Mouse (Mus musculus): ENCODE measurements around the gene Il15. TPM values are rescaled to one million over a fixed set of nuclear protein-coding genes. Genes with fewer than 3 reads are reported as not detected.

The Il15 gene
- polyA plus RNA-seq (2014; fragmentation: Nextera tagmentation; extraction: Ambion mirVana) = 2.2 and 2.5 TPM in 2 replicates

DNA sequence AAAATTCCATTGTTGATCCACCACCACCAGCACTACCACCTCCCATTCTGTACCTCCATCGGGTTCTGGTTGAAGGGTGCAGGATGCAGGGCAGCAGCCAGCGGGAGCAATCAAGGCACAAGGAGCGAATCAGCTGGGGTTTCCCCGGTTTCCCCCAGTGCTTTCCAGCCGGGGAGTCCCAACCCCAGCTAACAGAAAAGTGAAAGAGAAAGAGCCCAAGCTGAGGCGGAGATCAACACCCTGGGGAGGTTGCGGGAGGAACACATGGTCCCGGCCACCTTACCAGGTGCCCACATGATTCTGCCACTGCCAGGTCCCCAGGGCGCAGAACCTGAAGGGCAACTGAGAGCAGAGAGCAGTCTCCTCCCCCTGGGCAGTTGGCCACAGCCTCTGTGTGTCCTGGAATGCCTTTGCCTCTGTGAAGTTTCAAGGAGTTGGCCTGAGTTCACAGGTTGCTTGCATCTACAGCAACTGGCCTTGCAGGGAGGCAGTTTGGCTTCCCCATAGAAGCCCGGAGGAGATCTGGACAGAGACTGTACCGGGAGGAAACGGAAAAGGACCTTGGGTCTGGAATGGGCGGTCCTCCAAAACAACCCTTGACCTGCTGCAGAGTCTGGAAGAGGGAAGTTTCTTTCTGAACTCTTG, at the start of gene Il15:
Gene Il15 (minus strand): TSS at position 537 of the 645 bp plus-strand sequence.
- DNase-seq (ENCODE audit: low spot score, missing footprints) = peak; percentile 91
- H3K4me3 ChIP-seq (ENCODE audit: low read depth, low read length) = peak within 1 kb of the TSS; percentile 32
- 16% methylated on average over 13 of the region's 13 CpGs for WGBS

DNA sequence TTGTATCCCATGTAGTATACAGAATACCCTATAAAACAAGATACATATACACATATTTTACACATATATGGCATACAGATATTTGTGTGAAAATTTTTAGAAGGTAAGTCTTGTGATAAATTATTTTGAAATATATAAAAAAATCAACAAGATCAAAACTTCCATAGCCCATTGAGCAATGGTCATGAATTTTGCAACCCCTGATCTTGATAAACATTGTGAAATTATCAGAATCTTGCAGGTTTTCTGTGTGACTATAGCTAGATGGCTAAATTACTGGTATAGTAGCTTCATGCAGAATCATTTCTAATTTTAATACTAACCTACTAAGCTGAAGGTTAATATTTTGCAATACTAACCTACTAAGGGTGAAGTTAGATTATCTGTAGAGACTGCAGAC, 41.9 kb upstream of the Il15 start:
- Histone ChIP-seq H3K4me1 (ENCODE audit: control insufficient read depth, insufficient read depth, low read length) (no peaks in the 10 kb centered on the region), H3K9me3 (ENCODE audit: control insufficient read depth, low read length) (no peaks in the 10 kb centered on the region), H3K4me2 (no peak overlapping the region), H3K36me3 (ENCODE audit: control insufficient read depth, insufficient read depth, low read length) (no peaks in the 10 kb centered on the region), H3K27ac (ENCODE audit: low read depth, low read length) (no peak overlapping the region), H3K9ac (ENCODE audit: low read length) (no peak overlapping the region), H3K4me3 (ENCODE audit: low read depth, low read length) (no peak overlapping the region), H3K27me3 (ENCODE audit: control insufficient read depth, insufficient read depth, low read length) (no peaks in the 10 kb centered on the region)
- ATAC-seq (ENCODE audit: low FRiP score) (no peak), DNase-seq (ENCODE audit: low spot score, missing footprints) (no peak)

More for the DNA sequence above, at the start of gene Il15:
- H3K36me3 ChIP-seq (ENCODE audit: control insufficient read depth, insufficient read depth, low read length) = no peaks in the 10 kb centered on the region
- peak within 1 kb of the TSS; percentile 50 for H3K9ac ChIP-seq (ENCODE audit: low read length)
- no peaks in the 10 kb centered on the region for H3K9me3 ChIP-seq (ENCODE audit: control insufficient read depth, low read length)
- peak within 1 kb of the TSS; percentile 60 for H3K4me2 ChIP-seq
- H3K27ac ChIP-seq (ENCODE audit: low read depth, low read length) = no peak within 1 kb of the TSS
- ATAC-seq (ENCODE audit: low FRiP score) = peak; percentile 65; the same call in 1 of the 2 replicates
- peaks cover 7% of the 10 kb centered on the region; the same call in 1 of the 2 replicates for H3K4me1 ChIP-seq (ENCODE audit: control insufficient read depth, insufficient read depth, low read length)
- H3K27me3 ChIP-seq (ENCODE audit: control insufficient read depth, insufficient read depth, low read length) = no peaks in the 10 kb centered on the region

DNA sequence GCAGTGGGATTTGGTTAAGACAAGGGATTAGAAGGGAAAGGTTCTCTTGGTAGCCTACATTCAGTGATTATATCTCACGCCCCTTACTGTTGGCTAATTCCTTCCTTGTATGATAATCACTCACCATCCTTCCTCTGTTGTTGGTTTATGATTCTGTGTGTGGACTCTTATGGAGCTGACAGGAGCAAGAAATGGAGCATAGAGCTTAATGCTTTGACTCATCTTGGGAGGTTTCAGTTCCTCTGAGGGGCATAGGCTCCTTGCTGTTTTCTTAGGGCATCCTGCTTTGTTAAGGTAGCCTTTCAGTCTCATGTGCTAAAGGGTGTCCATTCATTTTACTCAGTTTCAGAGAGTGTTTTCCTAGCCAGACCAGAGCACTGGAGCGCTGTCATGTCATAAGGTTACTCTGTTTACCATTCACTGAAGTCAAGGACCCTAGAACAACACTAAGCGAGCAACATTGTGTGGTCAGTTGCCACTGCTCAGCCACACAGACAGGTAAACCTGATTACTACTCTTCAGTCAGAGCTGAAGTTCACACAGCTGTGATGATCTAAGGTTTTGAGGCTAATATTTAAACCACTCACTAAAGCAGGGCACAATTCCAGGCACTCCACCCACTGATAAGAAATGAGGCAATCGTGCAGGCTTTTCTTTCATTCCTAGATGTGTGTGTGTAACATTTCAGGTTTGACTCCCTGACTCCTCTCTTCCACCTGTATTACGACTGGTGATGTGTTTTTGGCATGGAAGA, 13.7 kb upstream of the Il15 start:
- no peak overlapping the region for H3K9ac ChIP-seq (ENCODE audit: low read length)
- no peaks in the 10 kb centered on the region for H3K9me3 ChIP-seq (ENCODE audit: control insufficient read depth, low read length)
- no peak overlapping the region for H3K4me2 ChIP-seq
- H3K4me1 ChIP-seq (ENCODE audit: control insufficient read depth, insufficient read depth, low read length) = no peaks in the 10 kb centered on the region
- DNase-seq (ENCODE audit: low spot score, missing footprints) = no peak
- H3K36me3 ChIP-seq (ENCODE audit: control insufficient read depth, insufficient read depth, low read length) = no peaks in the 10 kb centered on the region
- no peak overlapping the region for H3K27ac ChIP-seq (ENCODE audit: low read depth, low read length)
- no peaks in the 10 kb centered on the region for H3K27me3 ChIP-seq (ENCODE audit: control insufficient read depth, insufficient read depth, low read length)
- WGBS = 87% methylated on average over 5 of the region's 5 CpGs
- no peak overlapping the region for H3K4me3 ChIP-seq (ENCODE audit: low read depth, low read length)
- no peak for ATAC-seq (ENCODE audit: low FRiP score)

DNA sequence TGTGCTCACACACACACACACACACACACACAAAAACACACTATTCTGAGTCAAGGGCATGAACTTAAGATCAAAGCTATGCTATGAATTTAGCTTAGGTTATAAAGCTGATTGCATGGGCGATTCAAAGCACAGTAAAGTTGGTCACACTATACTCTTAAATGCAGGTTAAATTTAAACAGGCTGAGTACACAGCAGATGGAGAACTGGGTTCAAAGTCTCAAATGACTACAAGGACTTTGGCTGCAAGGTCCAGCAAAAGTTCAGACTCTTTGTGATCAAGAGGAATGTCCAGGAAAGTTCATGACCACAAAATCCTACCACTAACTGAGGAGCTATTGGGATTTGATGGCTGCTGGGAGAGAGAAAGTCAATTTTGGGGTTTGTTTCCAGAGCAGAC, 12.5 kb upstream of the Il15 start:
- no peak for ATAC-seq (ENCODE audit: low FRiP score)
- H3K4me2 ChIP-seq = no peak overlapping the region
- H3K4me1 ChIP-seq (ENCODE audit: control insufficient read depth, insufficient read depth, low read length) = no peaks in the 10 kb centered on the region
- H3K27me3 ChIP-seq (ENCODE audit: control insufficient read depth, insufficient read depth, low read length) = no peaks in the 10 kb centered on the region
- WGBS = 82% methylated on average over 1 of the region's 1 CpGs
- H3K27ac ChIP-seq (ENCODE audit: low read depth, low read length) = no peak overlapping the region
- H3K36me3 ChIP-seq (ENCODE audit: control insufficient read depth, insufficient read depth, low read length) = no peaks in the 10 kb centered on the region
- no peak overlapping the region for H3K9ac ChIP-seq (ENCODE audit: low read length)
- H3K9me3 ChIP-seq (ENCODE audit: control insufficient read depth, low read length) = no peaks in the 10 kb centered on the region
- DNase-seq (ENCODE audit: low spot score, missing footprints) = no peak
- H3K4me3 ChIP-seq (ENCODE audit: low read depth, low read length) = no peak overlapping the region

DNA sequence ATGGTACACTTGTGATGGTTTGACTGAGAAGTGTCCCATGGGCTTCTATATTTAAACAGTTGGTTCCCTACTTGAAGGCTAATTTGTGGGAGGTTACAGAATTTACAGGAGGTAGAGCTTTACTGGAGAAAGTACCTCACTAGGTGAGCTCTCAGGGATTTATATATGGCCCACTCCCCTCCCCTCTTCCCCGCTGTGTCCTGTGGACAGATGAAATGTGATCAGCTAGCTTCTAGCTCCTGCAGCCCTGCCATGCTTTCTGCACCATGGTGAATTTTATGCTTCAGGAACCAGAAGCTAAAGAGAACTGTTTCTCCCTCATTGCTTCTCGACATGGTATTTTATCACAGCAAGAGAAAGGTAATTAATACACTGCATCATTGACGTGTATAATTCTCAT, 7.1 kb upstream of the Il15 start:
- H3K36me3 ChIP-seq (ENCODE audit: control insufficient read depth, insufficient read depth, low read length) = no peaks in the 10 kb centered on the region
- H3K4me2 ChIP-seq = no peak overlapping the region
- DNase-seq (ENCODE audit: low spot score, missing footprints) (no peak), ATAC-seq (ENCODE audit: low FRiP score) (no peak)
- no peaks in the 10 kb centered on the region for H3K27me3 ChIP-seq (ENCODE audit: control insufficient read depth, insufficient read depth, low read length)
- H3K4me3 ChIP-seq (ENCODE audit: low read depth, low read length) = no peak overlapping the region
- no peaks in the 10 kb centered on the region for H3K4me1 ChIP-seq (ENCODE audit: control insufficient read depth, insufficient read depth, low read length)
- no peaks in the 10 kb centered on the region for H3K9me3 ChIP-seq (ENCODE audit: control insufficient read depth, low read length)
- 79% methylated on average over 3 of the region's 3 CpGs for WGBS
- H3K27ac ChIP-seq (ENCODE audit: low read depth, low read length) = no peak overlapping the region
- no peak overlapping the region for H3K9ac ChIP-seq (ENCODE audit: low read length)

DNA sequence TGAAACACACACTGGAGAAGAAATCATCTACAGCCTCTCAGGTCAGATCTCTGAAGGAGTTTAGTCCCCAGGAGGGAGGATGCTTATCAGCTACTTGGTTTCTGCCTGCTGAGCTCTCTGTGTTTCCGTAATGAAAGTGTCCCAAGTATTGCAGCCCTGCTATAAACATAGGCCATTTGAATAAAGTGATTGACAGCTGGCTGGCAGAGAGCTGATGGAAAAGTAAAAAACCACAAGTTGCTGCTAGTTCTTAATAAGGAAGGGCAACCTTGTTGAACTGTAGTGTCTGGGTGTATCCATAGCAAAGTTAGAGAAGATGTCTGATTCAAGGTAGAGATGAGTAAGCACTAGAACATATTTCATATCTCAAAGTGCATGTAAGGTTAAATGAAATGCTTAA, 4.0 kb upstream of the Il15 start:
- DNase-seq (ENCODE audit: low spot score, missing footprints) (no peak), ATAC-seq (ENCODE audit: low FRiP score) (no peak)
- H3K27ac ChIP-seq (ENCODE audit: low read depth, low read length) = no peak overlapping the region
- no peak overlapping the region for H3K9ac ChIP-seq (ENCODE audit: low read length)
- 78% methylated on average over 1 of the region's 1 CpGs for WGBS
- no peaks in the 10 kb centered on the region for H3K36me3 ChIP-seq (ENCODE audit: control insufficient read depth, insufficient read depth, low read length)
- peaks cover 4% of the 10 kb centered on the region; the same call in 1 of the 2 replicates for H3K4me1 ChIP-seq (ENCODE audit: control insufficient read depth, insufficient read depth, low read length)
- H3K9me3 ChIP-seq (ENCODE audit: control insufficient read depth, low read length) = no peaks in the 10 kb centered on the region
- no peaks in the 10 kb centered on the region for H3K27me3 ChIP-seq (ENCODE audit: control insufficient read depth, insufficient read depth, low read length)
- no peak overlapping the region for H3K4me3 ChIP-seq (ENCODE audit: low read depth, low read length)
- no peak overlapping the region for H3K4me2 ChIP-seq

DNA sequence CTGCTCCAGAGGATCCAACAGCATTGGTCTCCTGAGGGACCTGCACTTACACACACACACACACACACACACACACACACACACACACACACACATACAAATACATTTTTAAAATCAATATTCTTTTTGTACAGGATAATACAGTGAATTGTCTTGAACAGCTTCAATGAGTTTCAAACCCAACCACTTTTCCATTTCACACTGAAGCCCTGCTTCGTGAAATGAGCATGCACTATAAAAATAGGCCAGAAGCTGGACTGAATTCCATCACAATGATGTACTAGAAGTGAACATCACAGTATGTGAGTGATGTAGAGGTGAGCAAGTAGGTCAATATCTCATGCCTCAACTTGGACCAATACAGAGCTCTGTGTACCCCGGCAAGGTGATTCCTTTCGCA, 1.0 kb upstream of the Il15 start:
- DNase-seq (ENCODE audit: low spot score, missing footprints) (no peak), ATAC-seq (ENCODE audit: low FRiP score) (no peak)
- WGBS = 93% methylated on average over 3 of the region's 3 CpGs
- H3K4me1 ChIP-seq (ENCODE audit: control insufficient read depth, insufficient read depth, low read length) = peaks cover 7% of the 10 kb centered on the region; the same call in 1 of the 2 replicates
- H3K4me2 ChIP-seq = no peak overlapping the region
- no peak overlapping the region for H3K27ac ChIP-seq (ENCODE audit: low read depth, low read length)
- no peaks in the 10 kb centered on the region for H3K9me3 ChIP-seq (ENCODE audit: control insufficient read depth, low read length)
- H3K9ac ChIP-seq (ENCODE audit: low read length) = no peak overlapping the region
- H3K36me3 ChIP-seq (ENCODE audit: control insufficient read depth, insufficient read depth, low read length) = no peaks in the 10 kb centered on the region
- H3K27me3 ChIP-seq (ENCODE audit: control insufficient read depth, insufficient read depth, low read length) = no peaks in the 10 kb centered on the region
- no peak overlapping the region for H3K4me3 ChIP-seq (ENCODE audit: low read depth, low read length)

DNA sequence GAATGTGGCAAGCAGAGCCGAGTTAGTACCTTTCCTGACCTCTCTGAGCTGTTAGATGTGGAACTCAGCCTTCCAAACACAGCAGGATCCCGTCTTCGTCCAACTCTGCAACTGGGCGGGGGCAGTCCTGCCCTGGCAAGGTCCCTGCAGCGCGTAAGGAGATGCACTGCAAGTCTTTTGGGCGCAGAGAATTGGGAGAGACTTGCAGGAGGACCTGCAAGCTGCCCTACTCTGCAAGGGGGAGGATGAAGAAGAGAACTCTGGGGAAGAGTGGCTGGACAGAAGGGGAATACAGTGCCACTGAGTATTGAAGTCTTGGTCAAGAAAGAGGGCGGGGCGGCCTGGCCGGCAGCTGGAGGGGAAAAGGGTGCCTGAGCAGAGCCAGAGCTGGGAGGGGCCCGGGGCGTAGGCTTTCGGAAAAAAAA, 749 bp downstream of the Il15 start:
- no peaks in the 10 kb centered on the region for H3K36me3 ChIP-seq (ENCODE audit: control insufficient read depth, insufficient read depth, low read length)
- under 1% methylated on average over 13 of the region's 13 CpGs for WGBS
- H3K4me1 ChIP-seq (ENCODE audit: control insufficient read depth, insufficient read depth, low read length) = peaks cover 7% of the 10 kb centered on the region; the same call in 1 of the 2 replicates
- peak; percentile 93 for DNase-seq (ENCODE audit: low spot score, missing footprints)
- H3K9me3 ChIP-seq (ENCODE audit: control insufficient read depth, low read length) = no peaks in the 10 kb centered on the region
- H3K4me2 ChIP-seq = peak overlapping the region; percentile 60
- peak overlapping the region; percentile 32 for H3K4me3 ChIP-seq (ENCODE audit: low read depth, low read length)
- no peaks in the 10 kb centered on the region for H3K27me3 ChIP-seq (ENCODE audit: control insufficient read depth, insufficient read depth, low read length)
- H3K27ac ChIP-seq (ENCODE audit: low read depth, low read length) = no peak overlapping the region
- peak overlapping the region; percentile 50 for H3K9ac ChIP-seq (ENCODE audit: low read length)
- peak; percentile 74 for ATAC-seq (ENCODE audit: low FRiP score)

DNA sequence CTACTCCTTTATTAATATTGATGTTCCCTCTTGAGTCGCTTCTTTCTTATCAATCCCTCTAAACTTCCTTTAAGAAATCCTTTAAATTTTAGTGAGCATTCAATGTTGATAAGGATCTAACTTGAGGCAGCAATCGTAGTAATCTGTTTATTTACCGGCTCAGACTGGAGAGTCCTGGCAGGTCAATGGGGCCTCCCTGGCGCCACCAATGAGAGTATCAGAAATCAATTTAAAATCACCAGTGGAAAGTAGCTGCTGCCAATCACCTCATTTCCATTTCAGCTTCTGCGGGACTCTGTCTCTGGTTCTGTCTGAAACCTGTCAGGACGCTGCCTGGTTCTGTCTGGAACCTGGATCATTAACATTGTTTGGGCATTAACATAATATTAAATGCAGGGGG, 1.5 kb downstream of the Il15 start:
- peak; percentile 36; the same call in 1 of the 2 replicates for ATAC-seq (ENCODE audit: low FRiP score)
- Histone ChIP-seq H3K4me1 (ENCODE audit: control insufficient read depth, insufficient read depth, low read length) (peaks cover 7% of the 10 kb centered on the region; the same call in 1 of the 2 replicates), H3K4me2 (peak overlapping the region; percentile 60; the same call in 1 of the 2 replicates), H3K9ac (ENCODE audit: low read length) (no peak overlapping the region), H3K9me3 (ENCODE audit: control insufficient read depth, low read length) (no peaks in the 10 kb centered on the region), H3K27me3 (ENCODE audit: control insufficient read depth, insufficient read depth, low read length) (no peaks in the 10 kb centered on the region), H3K27ac (ENCODE audit: low read depth, low read length) (no peak overlapping the region), H3K36me3 (ENCODE audit: control insufficient read depth, insufficient read depth, low read length) (no peaks in the 10 kb centered on the region), H3K4me3 (ENCODE audit: low read depth, low read length) (peak overlapping the region; percentile 32; the same call in 1 of the 2 replicates)
- WGBS = 27% methylated on average over 6 of the region's 6 CpGs
- DNase-seq (ENCODE audit: low spot score, missing footprints) = no peak
